17 mouse cellular contexts compared by ENCODE assay signal in the genomic region with DNA sequence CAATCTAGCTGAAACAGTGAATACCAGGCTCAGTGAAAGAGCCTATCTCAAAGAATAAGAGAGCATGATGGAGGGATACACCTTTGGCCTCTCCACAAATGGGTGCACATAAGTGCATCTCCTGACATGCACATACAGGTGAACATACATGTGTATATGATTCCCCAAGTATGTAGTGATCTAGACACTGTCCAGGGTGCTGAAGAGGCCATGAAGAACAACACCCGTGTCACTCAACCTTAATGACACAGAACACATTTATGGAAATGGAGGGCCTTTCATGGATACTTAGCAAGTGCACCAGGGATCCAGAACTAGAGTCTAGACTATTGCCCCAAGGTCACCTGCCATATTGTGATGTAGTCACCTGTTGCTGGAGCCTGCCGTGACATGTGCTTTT. TPM values are rescaled to one million over a fixed set of nuclear protein-coding genes. Genes with fewer than 3 reads are reported as not detected.
A peak's percentile ranks its signal among the peaks of the same experiment; 100 is the strongest.
DNase-seq lines count a peak whose midpoint lies in the region; ATAC-seq and TF ChIP-seq lines count a peak whose summit lies in the region.
"Had no signal": no experiment of that assay in that cellular context is flagged by ENCODE, and none has a peak within 500 bp of the region (broad histone marks: within the 10 kb centered on the region; RNA-seq: fewer than 3 reads in every experiment).

No protein-coding gene starts in this region.

- H3K4me3 ChIP-seq in forebrain, embryonic 16.5 days (replicated peaks; ENCODE audit: low read length) = no peak overlapping the region
- H3K4me3 ChIP-seq in forebrain, embryonic 13.5 days = no peak overlapping the region
- H3K4me3 ChIP-seq in limb, embryonic 11.5 days (ENCODE audit: low read depth, low read length) = no peak overlapping the region
- H3K4me3 ChIP-seq in limb, embryonic 10.5 days = no peak overlapping the region
- no peak overlapping the region for H3K4me3 ChIP-seq in limb, embryonic 14.5 days (replicated peaks; ENCODE audit: low read length)
- H3K4me3 ChIP-seq: heart, embryonic 13.5 days; neural tube, embryonic 13.5 days had no signal

- no peaks in the 10 kb centered on the region for H3K36me3 ChIP-seq in forebrain, embryonic 16.5 days (ENCODE audit: control insufficient read depth, insufficient read depth)
- H3K36me3 ChIP-seq in forebrain, embryonic 13.5 days (ENCODE audit: poor library complexity, severe bottlenecking) = no peaks in the 10 kb centered on the region
- no peaks in the 10 kb centered on the region for H3K36me3 ChIP-seq in limb, embryonic 11.5 days (ENCODE audit: control insufficient read depth, insufficient read depth, low read length)
- H3K36me3 ChIP-seq in limb, embryonic 10.5 days = no peaks in the 10 kb centered on the region
- H3K36me3 ChIP-seq in limb, embryonic 14.5 days (ENCODE audit: control insufficient read depth, insufficient read depth, low read length) = no peaks in the 10 kb centered on the region
- H3K36me3 ChIP-seq: heart, embryonic 13.5 days; neural tube, embryonic 13.5 days had no signal

- H3K9me3 ChIP-seq in forebrain, embryonic 16.5 days (ENCODE audit: control insufficient read depth, low read length) = no peaks in the 10 kb centered on the region
- H3K9me3 ChIP-seq in forebrain, embryonic 13.5 days (replicated peaks) = no peaks in the 10 kb centered on the region
- H3K9me3 ChIP-seq in limb, embryonic 11.5 days (ENCODE audit: control insufficient read depth, low read length) = no peaks in the 10 kb centered on the region
- H3K9me3 ChIP-seq in limb, embryonic 10.5 days (replicated peaks) = no peaks in the 10 kb centered on the region
- no peaks in the 10 kb centered on the region for H3K9me3 ChIP-seq in limb, embryonic 14.5 days (ENCODE audit: control insufficient read depth, low read length)
- H3K9me3 ChIP-seq: heart, embryonic 13.5 days; neural tube, embryonic 13.5 days had no signal

- TF ChIP-seq POLR2A in limb, embryonic 14.5 days (IDR thresholded peaks at IDR 0.05; ENCODE audit: borderline replicate concordance, extremely low read depth, insufficient read depth, insufficient read length) = no peak

- H3K9ac ChIP-seq in forebrain, embryonic 16.5 days (replicated peaks; ENCODE audit: low read depth, low read length) = no peak overlapping the region
- no peak overlapping the region for H3K9ac ChIP-seq in forebrain, embryonic 13.5 days
- no peak overlapping the region for H3K9ac ChIP-seq in limb, embryonic 11.5 days (ENCODE audit: low read length)
- H3K9ac ChIP-seq in limb, embryonic 14.5 days (ENCODE audit: low read depth, low read length, severe bottlenecking) = no peak overlapping the region
- H3K9ac ChIP-seq: heart, embryonic 13.5 days; neural tube, embryonic 13.5 days had no signal

- no peaks in the 10 kb centered on the region for H3K27me3 ChIP-seq in forebrain, embryonic 16.5 days (replicated peaks; ENCODE audit: control insufficient read depth, insufficient read depth, low read length)
- no peaks in the 10 kb centered on the region for H3K27me3 ChIP-seq in forebrain, embryonic 13.5 days
- no peaks in the 10 kb centered on the region for H3K27me3 ChIP-seq in limb, embryonic 11.5 days (ENCODE audit: control insufficient read depth, insufficient read depth, low read length)
- no peaks in the 10 kb centered on the region for H3K27me3 ChIP-seq in limb, embryonic 10.5 days (ENCODE audit: low read depth, poor library complexity, severe bottlenecking)
- H3K27me3 ChIP-seq in limb, embryonic 14.5 days (ENCODE audit: control insufficient read depth, insufficient read depth, low read length) = no peaks in the 10 kb centered on the region
- H3K27me3 ChIP-seq: heart, embryonic 13.5 days had no signal

- no peak overlapping the region for H3K4me2 ChIP-seq in forebrain, embryonic 16.5 days (ENCODE audit: low read length)
- no peak overlapping the region for H3K4me2 ChIP-seq in forebrain, embryonic 13.5 days
- no peak overlapping the region for H3K4me2 ChIP-seq in limb, embryonic 11.5 days (ENCODE audit: low read depth, severe bottlenecking)
- H3K4me2 ChIP-seq in limb, embryonic 14.5 days (replicated peaks; ENCODE audit: low read depth, low read length, severe bottlenecking) = no peak overlapping the region
- H3K4me2 ChIP-seq: heart, embryonic 13.5 days; neural tube, embryonic 13.5 days had no signal

- 85% methylated on average over 2 of the region's 2 CpGs for WGBS in forebrain, embryonic 16.5 days
- WGBS in forebrain, embryonic 13.5 days = 81% methylated on average over 2 of the region's 2 CpGs
- WGBS in limb, embryonic 11.5 days = 82% methylated on average over 2 of the region's 2 CpGs
- WGBS in limb, embryonic 10.5 days = 84% methylated on average over 2 of the region's 2 CpGs
- 81% methylated on average over 2 of the region's 2 CpGs for WGBS in limb, embryonic 14.5 days

- peak; percentile 56 for DNase-seq in limb, embryonic 11.5 days (ENCODE audit: low spot score)
- DNase-seq in limb, embryonic 10.5 days (ENCODE audit: low spot score) = no peak
- peak; percentile 29 for DNase-seq in R1 (ENCODE audit: low read depth, low spot score)
- peak; percentile 30 for DNase-seq in limb, embryonic 14.5 days (ENCODE audit: low spot score)
- DNase-seq in c-Kit-positive CD71-positive TER-119-positive erythroid progenitor cells, embryonic 14.5 days (ENCODE audit: low spot score) = no peak
- DNase-seq in heart, adult 9 months (ENCODE audit: low spot score in 2 of 2) = no peak
- DNase-seq: cerebellum, adult 11-12 months; cerebellum, postnatal 36 days; left cerebral cortex, postnatal 4 days had no signal

- peaks cover 15% of the 10 kb centered on the region for H3K4me1 ChIP-seq in forebrain, embryonic 16.5 days (replicated peaks; ENCODE audit: control insufficient read depth, insufficient read depth, low read length)
- peaks cover 22% of the 10 kb centered on the region for H3K4me1 ChIP-seq in forebrain, embryonic 13.5 days
- no peaks in the 10 kb centered on the region for H3K4me1 ChIP-seq in limb, embryonic 11.5 days (ENCODE audit: control insufficient read depth, insufficient read depth, low read length)
- peaks cover 11% of the 10 kb centered on the region for H3K4me1 ChIP-seq in limb, embryonic 10.5 days
- no peaks in the 10 kb centered on the region for H3K4me1 ChIP-seq in limb, embryonic 14.5 days (ENCODE audit: control insufficient read depth, insufficient read depth, low read length)
- H3K4me1 ChIP-seq: heart, embryonic 13.5 days had no signal

- ATAC-seq in forebrain, embryonic 16.5 days = no peak
- ATAC-seq in forebrain, embryonic 13.5 days = no peak
- no peak for ATAC-seq in limb, embryonic 11.5 days (ENCODE audit: insufficient number of reproducible peaks, low FRiP score, low TSS enrichment, low read depth)
- no peak for ATAC-seq in limb, embryonic 14.5 days (ENCODE audit: low FRiP score, low read depth)
- ATAC-seq: inflammation-experienced regulatory T-cells, adult 6 months had no signal

- peak overlapping the region; percentile 52 for H3K27ac ChIP-seq in forebrain, embryonic 16.5 days (ENCODE audit: low read length)
- H3K27ac ChIP-seq in forebrain, embryonic 13.5 days = no peak overlapping the region
- H3K27ac ChIP-seq in limb, embryonic 11.5 days (replicated peaks; ENCODE audit: low read depth, low read length) = no peak overlapping the region
- no peak overlapping the region for H3K27ac ChIP-seq in limb, embryonic 10.5 days
- H3K27ac ChIP-seq in limb, embryonic 14.5 days (replicated peaks; ENCODE audit: low read depth, low read length) = no peak overlapping the region
- H3K27ac ChIP-seq: heart, embryonic 13.5 days; macrophage; neural tube, embryonic 13.5 days had no signal

RNA-seq across cellular contexts. Expression of a gene that starts 56.9 kb away (rescaled TPM):
- not detected in 2 replicates for polyA plus RNA-seq in forebrain, embryonic 16.5 days (2015; fragmentation: Nextera tagmentation; extraction: Ambion mirVana)
- not detected in 2 replicates for polyA plus RNA-seq in forebrain, embryonic 13.5 days (2015; fragmentation: Nextera tagmentation; extraction: Ambion mirVana)
- 0.26 TPM in 1 of 2 replicates, not detected in the other for polyA plus RNA-seq in limb, embryonic 11.5 days (2014; fragmentation: Nextera tagmentation; extraction: Ambion mirVana)
- not detected in 2 replicates for polyA plus RNA-seq in limb, embryonic 10.5 days (2016; fragmentation: Nextera tagmentation; extraction: Ambion mirVana)
- polyA plus RNA-seq in limb, embryonic 14.5 days (2012; rRNA removed) = not detected in 2 replicates
- polyA plus RNA-seq in limb, embryonic 14.5 days (2014; fragmentation: Nextera tagmentation; extraction: Ambion mirVana) = not detected in 2 replicates
- polyA plus RNA-seq: heart, embryonic 13.5 days; inflammation-experienced regulatory T-cells, adult 6 months; kidney, embryonic 16.5 days; liver, embryonic 16.5 days; macrophage; neural tube, embryonic 13.5 days had no signal

Comparison
In these comparisons a context has a peak if more than half of its experiments do, and no peak if none do; other contexts are left out.
1. DNase-seq: peak in limb, embryonic 11.5 days (single experiment), R1 (single experiment) and limb, embryonic 14.5 days (single experiment); none in limb, embryonic 10.5 days (single experiment), c-Kit-positive CD71-positive TER-119-positive erythroid progenitor cells, embryonic 14.5 days (single experiment) and heart, adult 9 months (0 of 2).